Mouse (Mus musculus) kidney, adult 2 months (tissue): Measurements from ENCODE around the gene Sh3bgrl3.

Source experiments
- CTCF ChIP-seq: fragments of 200-500 bp; conservative IDR thresholded peaks from 2 replicates; pipeline ENCODE4 v1.5.1; 2011; ENCODE audit warnings: low read depth, mild to moderate bottlenecking, control low read depth, low read length, moderate library complexity, mixed read lengths; ENCODE audit not compliant: insufficient read depth, insufficient read length
- POLR2A ChIP-seq: fragments of 200-500 bp; IDR thresholded peaks from one replicate; pipeline ENCODE4 v1.6.1; 2011; ENCODE audit warnings: low read depth, low read length, control low read depth

GRCm38 (mm10) chr4:134119042-134119441, 9.5 kb downstream of the Sh3bgrl3 start:
- TF ChIP-seq POLR2A (no peak), CTCF (no peak)
